Mouse (Mus musculus): ENCODE measurements around the gene Abcg4. TPM values are rescaled to one million over a fixed set of nuclear protein-coding genes. Genes with fewer than 3 reads are reported as not detected.
A peak's percentile ranks its signal among the peaks of the same experiment; 100 is the strongest.

The Abcg4 gene
- polyA plus RNA-seq, 1 experiment, result 1.2 TPM

DNA sequence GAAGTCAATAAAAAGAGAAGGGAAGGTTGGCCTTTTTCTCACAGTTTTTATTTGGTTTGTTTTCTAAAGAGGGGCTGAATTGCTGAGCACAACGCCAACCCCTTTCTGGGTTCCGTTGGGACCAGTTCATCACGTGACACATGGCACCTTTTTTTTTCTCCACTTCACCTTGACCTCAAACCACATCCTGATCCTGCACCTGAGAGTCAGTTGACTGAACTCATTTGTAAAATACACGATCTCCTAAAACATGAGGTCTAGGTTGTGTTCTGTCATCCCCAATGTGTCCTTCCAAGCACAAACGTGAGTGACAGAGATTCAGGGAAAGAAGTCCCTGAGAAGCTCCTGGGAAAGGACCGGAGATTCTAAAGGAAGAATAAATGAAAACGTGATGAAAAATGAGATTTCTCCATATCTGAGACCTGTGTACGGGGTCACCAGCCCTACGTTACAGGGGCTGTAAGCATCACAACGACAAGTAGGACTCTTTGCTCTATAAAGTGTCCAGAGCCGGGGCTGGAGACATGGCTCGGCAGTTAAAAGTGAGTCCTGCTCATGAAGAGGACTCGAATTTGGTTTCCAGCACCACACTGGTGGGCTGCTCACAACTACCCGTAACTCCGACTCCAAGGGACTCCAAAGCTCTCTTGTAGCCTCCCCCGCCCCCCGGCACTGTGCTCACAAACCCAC, 49.8 kb downstream of the Abcg4 start:
- Histone ChIP-seq H3K4me3 (ENCODE audit: control insufficient read depth, insufficient read depth, low read length) (no peak overlapping the region), H3K4me1 (replicated peaks; ENCODE audit: control insufficient read depth, insufficient read depth, low read length) (peaks cover 64% of the 10 kb centered on the region), H3K27me3 (ENCODE audit: control insufficient read depth, insufficient read depth, low read length) (no peaks in the 10 kb centered on the region), H3K36me3 (ENCODE audit: control insufficient read depth, insufficient read depth, low read length) (no peaks in the 10 kb centered on the region), H3K27ac (ENCODE audit: control insufficient read depth, insufficient read depth, low read length) (peak overlapping the region; percentile 99)
- 32% methylated on average over 17 of the region's 17 CpGs for WGBS
- DNase-seq, result peak; percentile 84
- TF ChIP-seq POLR2A (IDR thresholded peaks at IDR 0.05; ENCODE audit: control insufficient read depth, extremely low read depth, insufficient read depth, low read length, poor library complexity) (no peak), CTCF (IDR thresholded peaks at IDR 0.05; ENCODE audit: borderline replicate concordance, control insufficient read depth, extremely low read depth, insufficient read depth, low read length, poor library complexity) (no peak)

DNA sequence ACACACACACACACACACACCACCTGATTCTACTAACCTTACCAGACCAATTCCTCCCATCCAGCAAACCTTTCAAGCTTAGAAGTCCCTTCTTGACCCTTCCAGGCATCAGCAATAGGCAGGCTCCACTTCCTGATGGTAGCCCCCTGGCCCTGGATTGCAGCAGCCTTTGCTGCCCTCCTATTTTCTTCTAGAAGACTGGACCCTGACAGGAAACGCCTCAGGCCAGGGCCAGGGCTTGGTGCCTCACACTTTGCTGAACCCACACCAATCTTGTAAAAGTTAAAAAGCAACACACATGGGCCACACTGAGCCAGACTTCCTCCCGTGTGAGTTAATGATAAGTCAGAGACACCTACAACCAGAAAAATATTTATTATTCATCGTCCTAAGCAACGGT, 51.3 kb downstream of the Abcg4 start:
- TF ChIP-seq CTCF (IDR thresholded peaks at IDR 0.05; ENCODE audit: borderline replicate concordance, control insufficient read depth, extremely low read depth, insufficient read depth, low read length, poor library complexity), result no peak
- no peak for TF ChIP-seq POLR2A (IDR thresholded peaks at IDR 0.05; ENCODE audit: control insufficient read depth, extremely low read depth, insufficient read depth, low read length, poor library complexity)
- Histone ChIP-seq H3K36me3 (ENCODE audit: control insufficient read depth, insufficient read depth, low read length) (no peaks in the 10 kb centered on the region), H3K4me3 (ENCODE audit: control insufficient read depth, insufficient read depth, low read length) (no peak overlapping the region), H3K27me3 (ENCODE audit: control insufficient read depth, insufficient read depth, low read length) (no peaks in the 10 kb centered on the region), H3K4me1 (replicated peaks; ENCODE audit: control insufficient read depth, insufficient read depth, low read length) (peaks cover 54% of the 10 kb centered on the region), H3K27ac (ENCODE audit: control insufficient read depth, insufficient read depth, low read length) (peak overlapping the region; percentile 99)
- DNase-seq, result peak; percentile 39
- 53% methylated on average over 4 of the region's 4 CpGs for WGBS

DNA sequence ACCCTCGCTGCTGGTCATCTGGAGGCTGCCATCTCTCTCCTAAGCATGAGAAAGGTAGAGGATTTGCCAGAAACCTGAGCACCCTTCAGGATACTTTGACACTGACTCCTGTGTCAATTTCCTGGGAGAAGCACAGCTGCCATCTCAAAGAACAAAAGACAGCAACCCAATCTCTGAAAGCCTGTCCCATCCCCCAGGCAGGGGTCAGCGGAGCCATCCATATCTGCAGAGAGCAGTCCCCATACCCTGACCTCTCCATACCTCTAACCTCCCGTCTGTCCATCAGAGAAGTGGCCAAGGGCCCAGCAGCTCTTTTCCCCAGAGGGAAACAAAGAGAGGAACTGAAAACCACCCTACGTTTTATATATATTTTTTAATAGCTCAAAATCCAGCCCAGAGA, 51.8 kb downstream of the Abcg4 start:
- 71% methylated on average over 4 of the region's 4 CpGs for WGBS
- peak overlapping the region; percentile 99 for H3K27ac ChIP-seq (ENCODE audit: control insufficient read depth, insufficient read depth, low read length)
- TF ChIP-seq POLR2A (IDR thresholded peaks at IDR 0.05; ENCODE audit: control insufficient read depth, extremely low read depth, insufficient read depth, low read length, poor library complexity) (no peak), CTCF (IDR thresholded peaks at IDR 0.05; ENCODE audit: borderline replicate concordance, control insufficient read depth, extremely low read depth, insufficient read depth, low read length, poor library complexity) (no peak)

DNA sequence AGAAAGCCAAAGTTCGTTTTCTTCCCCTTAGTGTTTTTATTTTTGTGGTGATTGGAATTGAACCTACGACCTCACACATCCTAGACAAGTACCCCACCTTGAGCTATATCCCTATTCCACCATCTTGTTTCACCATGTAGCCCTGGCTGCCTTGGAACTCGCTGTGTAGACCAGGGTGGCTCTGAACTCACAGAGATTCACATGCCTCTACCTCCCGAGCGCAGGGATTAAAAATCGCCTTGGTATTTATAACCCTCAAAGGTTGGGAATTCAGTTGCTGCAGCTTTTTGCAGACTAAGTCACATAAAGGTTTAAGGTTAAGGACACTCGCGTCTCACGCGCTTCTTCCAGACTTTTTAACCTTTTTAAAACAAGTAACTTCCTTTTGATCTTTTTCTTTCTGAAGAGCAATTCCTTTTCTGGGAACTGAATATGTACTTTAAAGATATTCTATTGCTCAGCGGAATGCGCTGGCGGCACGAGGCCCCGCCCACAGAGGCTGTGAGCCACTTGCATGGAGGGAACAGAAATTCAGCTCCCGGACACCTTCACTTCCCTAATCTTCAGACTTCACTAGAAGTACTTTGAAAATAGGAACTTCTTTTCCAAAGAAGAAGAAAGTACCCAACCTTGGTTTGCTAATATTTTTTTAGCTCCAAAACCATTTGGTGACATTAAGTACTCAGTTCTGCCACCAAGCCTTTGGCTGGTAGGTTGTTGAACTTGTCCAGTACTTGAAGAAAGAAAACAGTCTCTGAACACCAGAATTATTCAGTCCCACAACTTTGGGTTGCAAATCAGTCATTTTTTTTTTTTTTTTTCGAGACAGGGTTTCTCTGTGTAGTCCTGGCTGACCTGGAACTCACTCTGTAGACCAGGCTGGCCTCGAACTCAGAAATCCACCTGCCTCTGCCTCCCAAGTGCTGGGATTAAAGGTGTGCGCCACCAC, 53.7 kb downstream of the Abcg4 start:
- TF ChIP-seq POLR2A (IDR thresholded peaks at IDR 0.05; ENCODE audit: control insufficient read depth, extremely low read depth, insufficient read depth, low read length, poor library complexity) (0 out of 2 replicates have a peak, but pooled peaks have one; percentile 37), CTCF (IDR thresholded peaks at IDR 0.05; ENCODE audit: borderline replicate concordance, control insufficient read depth, extremely low read depth, insufficient read depth, low read length, poor library complexity) (no peak)
- Histone ChIP-seq H3K36me3 (ENCODE audit: control insufficient read depth, insufficient read depth, low read length) (peaks cover 4% of the 10 kb centered on the region; the same call in 1 of the 2 replicates), H3K27me3 (ENCODE audit: control insufficient read depth, insufficient read depth, low read length) (no peaks in the 10 kb centered on the region), H3K27ac (ENCODE audit: control insufficient read depth, insufficient read depth, low read length) (peak overlapping the region; percentile 99), H3K4me1 (replicated peaks; ENCODE audit: control insufficient read depth, insufficient read depth, low read length) (peaks cover 44% of the 10 kb centered on the region), H3K4me3 (ENCODE audit: control insufficient read depth, insufficient read depth, low read length) (peak overlapping the region; percentile 12; the same call in 1 of the 2 replicates)
- 13% methylated on average over 19 of the region's 19 CpGs for WGBS
- DNase-seq, result peak; percentile 78

More for the DNA sequence above, 51.8 kb downstream of the Abcg4 start:
- no peak for DNase-seq
- Histone ChIP-seq H3K27me3 (ENCODE audit: control insufficient read depth, insufficient read depth, low read length) (no peaks in the 10 kb centered on the region), H3K4me1 (replicated peaks; ENCODE audit: control insufficient read depth, insufficient read depth, low read length) (peaks cover 57% of the 10 kb centered on the region), H3K4me3 (ENCODE audit: control insufficient read depth, insufficient read depth, low read length) (peak overlapping the region; percentile 6; the same call in 1 of the 2 replicates), H3K36me3 (ENCODE audit: control insufficient read depth, insufficient read depth, low read length) (no peaks in the 10 kb centered on the region)

DNA sequence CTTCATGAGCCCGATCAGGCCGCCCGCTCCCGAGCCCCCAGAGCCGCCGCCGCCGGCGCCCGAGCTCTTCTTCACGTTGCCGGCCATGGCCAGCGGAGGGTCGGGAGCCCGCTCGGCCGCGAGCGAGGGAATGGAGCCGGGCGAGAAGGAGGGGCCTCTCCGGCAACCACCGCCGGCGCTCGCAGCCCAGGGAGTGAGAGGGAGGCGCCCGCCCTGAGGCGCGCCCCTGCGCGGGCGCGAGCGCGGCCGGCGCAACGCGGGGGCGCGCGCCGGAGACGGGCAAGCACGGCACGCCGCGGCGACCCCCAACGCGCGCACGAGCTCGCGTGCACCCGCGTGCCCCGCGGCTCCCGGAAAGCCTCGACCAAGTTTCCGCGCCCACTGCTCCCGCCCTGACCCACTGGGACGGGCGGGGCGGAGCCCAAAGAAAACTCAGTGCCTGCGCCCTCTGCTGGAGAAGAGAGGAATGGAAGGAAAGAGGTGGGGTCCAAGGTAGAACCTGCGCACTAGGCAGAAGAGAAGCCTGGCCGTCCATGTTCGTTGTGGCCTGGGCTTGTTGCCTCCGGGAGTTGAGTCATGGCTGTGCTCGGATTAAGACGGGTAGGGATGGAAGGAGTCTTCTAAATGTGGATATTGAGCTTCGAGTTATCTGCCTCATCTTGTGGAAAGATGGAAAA, 54.5 kb downstream of the Abcg4 start, which contains the start of gene Cbl:
TSS of gene Cbl (minus strand) at position 248 of the 677 bp plus-strand sequence.
- peak within 1 kb of the TSS; percentile 85 for H3K4me3 ChIP-seq (ENCODE audit: control insufficient read depth, insufficient read depth, low read length)
- TF ChIP-seq CTCF (IDR thresholded peaks at IDR 0.05; ENCODE audit: borderline replicate concordance, control insufficient read depth, extremely low read depth, insufficient read depth, low read length, poor library complexity), result peak; percentile 95
- TF ChIP-seq POLR2A (IDR thresholded peaks at IDR 0.05; ENCODE audit: control insufficient read depth, extremely low read depth, insufficient read depth, low read length, poor library complexity), result peak; percentile 93
- H3K4me1 ChIP-seq (replicated peaks; ENCODE audit: control insufficient read depth, insufficient read depth, low read length), result peaks cover 43% of the 10 kb centered on the region
- peak; percentile 99 for DNase-seq
- peak within 1 kb of the TSS; percentile 99 for H3K27ac ChIP-seq (ENCODE audit: control insufficient read depth, insufficient read depth, low read length)
- under 1% methylated on average over 75 of the region's 76 CpGs for WGBS
- peaks cover 4% of the 10 kb centered on the region for H3K36me3 ChIP-seq (ENCODE audit: control insufficient read depth, insufficient read depth, low read length)
- H3K27me3 ChIP-seq (ENCODE audit: control insufficient read depth, insufficient read depth, low read length), result no peaks in the 10 kb centered on the region
